Mouse (Mus musculus) ES-Bruce4 (cell line): ENCODE results near the gene Scfd1. TPM values are rescaled to one million over a fixed set of nuclear protein-coding genes. Genes with fewer than 3 reads are reported as not detected.

Source experiments
- H3K27ac ChIP-seq: 2 replicates; pipeline ENCODE4 v1.5.1; 2012; ENCODE audit warnings: low read length, inconsistent platforms; ENCODE audit not compliant: insufficient read depth
- H3K27me3 ChIP-seq: 2 replicates; pipeline ENCODE4 v1.6.1; 2012; ENCODE audit warnings: mild to moderate bottlenecking, low read length, inconsistent platforms; ENCODE audit not compliant: control insufficient read depth, poor library complexity, insufficient read depth, severe bottlenecking
- H3K36me3 ChIP-seq: 2 replicates; pipeline ENCODE4 v1.6.1; 2012; ENCODE audit warnings: inconsistent platforms, mild to moderate bottlenecking, low read length, moderate library complexity; ENCODE audit not compliant: control insufficient read depth, poor library complexity, insufficient read depth, severe bottlenecking
- H3K4me1 ChIP-seq: one replicate; pipeline ENCODE4 v1.8.1; 2011; ENCODE audit warnings: low read length; ENCODE audit not compliant: control insufficient read depth, insufficient read depth
- H3K4me3 ChIP-seq: 2 replicates; pipeline ENCODE4 v1.5.1; 2011; ENCODE audit warnings: low read depth, mild to moderate bottlenecking, low read length
- H3K9ac ChIP-seq: 2 replicates; pipeline ENCODE4 v1.6.1; 2012; ENCODE audit warnings: low read depth, mild to moderate bottlenecking, inconsistent platforms; ENCODE audit not compliant: poor library complexity, severe bottlenecking
- H3K9me3 ChIP-seq: replicated peaks from 2 replicates; pipeline ENCODE4 v1.6.1; 2012; ENCODE audit warnings: mild to moderate bottlenecking, low read length, inconsistent platforms; ENCODE audit not compliant: control insufficient read depth, poor library complexity, insufficient read depth, severe bottlenecking
- CTCF ChIP-seq: IDR thresholded peaks from one replicate; pipeline ENCODE4 v1.8.1; 2011; ENCODE audit warnings: low read depth, low read length
- EP300 ChIP-seq: IDR thresholded peaks from 2 replicates; pipeline ENCODE4 v1.6.1; 2011; ENCODE audit warnings: low read depth, low read length; ENCODE audit not compliant: insufficient read depth
- POLR2A ChIP-seq: IDR thresholded peaks from one replicate; pipeline ENCODE4 v1.8.1; 2011; ENCODE audit warnings: low read length; ENCODE audit not compliant: insufficient read depth
- polyA plus RNA-seq: library from polyadenylated mRNA; stranded (reverse); fragments of >200 nt; gene quantifications from 2 replicates; pipeline ENCODE4 v1.2.4, GENCODE M21; 2011; ENCODE audit warnings: low read depth; ENCODE audit not compliant: missing spikeins, insufficient read depth, insufficient read length

Gene Scfd1
- polyA plus RNA-seq, 1 experiment, result 68.5 TPM

DNA sequence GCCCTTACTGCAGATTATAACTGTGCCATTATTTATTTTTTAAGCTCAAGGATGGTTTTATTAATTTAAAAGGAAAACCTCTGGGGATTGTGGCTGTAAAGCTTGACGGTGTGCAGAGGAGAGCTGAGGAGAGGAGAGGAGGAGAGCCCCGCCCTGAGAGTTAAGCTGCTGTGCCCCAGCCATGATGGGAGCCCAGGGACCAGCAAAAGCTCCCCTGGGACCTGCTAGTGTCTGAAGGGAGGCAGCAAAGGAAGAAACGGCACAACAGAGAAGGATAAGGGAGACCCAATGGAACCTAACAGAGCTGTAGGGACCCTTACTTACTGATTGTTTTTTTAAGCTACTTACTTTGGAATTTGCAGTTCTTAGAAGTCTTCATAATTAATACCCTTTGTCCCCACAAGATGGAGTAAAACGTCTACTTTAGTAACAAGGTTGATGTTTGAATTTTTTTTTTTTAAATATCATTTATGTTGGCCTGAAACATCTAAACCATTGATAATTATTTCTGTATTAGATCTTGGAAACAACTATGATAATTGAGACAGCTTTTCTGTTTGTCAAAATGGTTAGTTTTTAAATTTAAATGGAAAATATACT is 26.8 kb downstream of the Scfd1 start:
- TF ChIP-seq CTCF (no peak), POLR2A (no peak), EP300 (no peak)
- H3K27me3 ChIP-seq, result no peaks in the 10 kb centered on the region
- peaks cover 2% of the 10 kb centered on the region; the same call in 1 of the 2 replicates for H3K36me3 ChIP-seq

DNA sequence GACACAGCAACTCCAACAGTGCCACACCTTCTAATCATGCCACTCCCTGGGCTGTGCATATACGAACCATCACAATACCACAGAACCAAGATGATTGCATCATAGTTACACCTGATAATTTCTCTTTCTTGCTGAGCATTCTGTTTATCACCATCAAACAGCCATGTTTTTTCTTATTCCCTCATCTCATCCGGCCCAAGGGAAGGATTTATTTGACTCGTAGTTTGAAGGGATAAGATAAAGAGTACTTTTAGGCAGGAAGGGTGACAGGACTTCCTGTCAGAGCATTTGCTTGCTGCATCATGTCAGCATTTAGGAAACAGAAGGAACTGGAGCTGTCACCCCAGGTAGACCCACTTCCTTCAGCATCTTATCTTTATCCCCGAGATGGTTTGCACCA is 34.1 kb downstream of the Scfd1 start:
- no peaks in the 10 kb centered on the region for H3K9me3 ChIP-seq
- H3K36me3 ChIP-seq, result no peaks in the 10 kb centered on the region
- TF ChIP-seq POLR2A (no peak), EP300 (no peak), CTCF (no peak)
- H3K9ac ChIP-seq, result no peak overlapping the region
- H3K4me1 ChIP-seq, result no peaks in the 10 kb centered on the region
- H3K4me3 ChIP-seq, result no peak overlapping the region
- no peaks in the 10 kb centered on the region for H3K27me3 ChIP-seq
- H3K27ac ChIP-seq, result no peak overlapping the region

More for the DNA sequence above, 26.8 kb downstream of the Scfd1 start:
- Histone ChIP-seq H3K27ac (no peak overlapping the region), H3K4me1 (no peaks in the 10 kb centered on the region), H3K9ac (no peak overlapping the region), H3K4me3 (no peak overlapping the region), H3K9me3 (no peaks in the 10 kb centered on the region)

GRCm38 (mm10) chr12:51437541-51437940 is 60.2 kb downstream of the Scfd1 start:
- no peak overlapping the region for H3K9ac ChIP-seq
- H3K9me3 ChIP-seq, result no peaks in the 10 kb centered on the region
- H3K4me3 ChIP-seq, result no peak overlapping the region
- H3K4me1 ChIP-seq, result no peaks in the 10 kb centered on the region
- no peak overlapping the region for H3K27ac ChIP-seq
- H3K27me3 ChIP-seq, result no peaks in the 10 kb centered on the region
- peaks cover 3% of the 10 kb centered on the region; the same call in 1 of the 2 replicates for H3K36me3 ChIP-seq
- TF ChIP-seq EP300 (no peak), POLR2A (no peak), CTCF (no peak)

DNA sequence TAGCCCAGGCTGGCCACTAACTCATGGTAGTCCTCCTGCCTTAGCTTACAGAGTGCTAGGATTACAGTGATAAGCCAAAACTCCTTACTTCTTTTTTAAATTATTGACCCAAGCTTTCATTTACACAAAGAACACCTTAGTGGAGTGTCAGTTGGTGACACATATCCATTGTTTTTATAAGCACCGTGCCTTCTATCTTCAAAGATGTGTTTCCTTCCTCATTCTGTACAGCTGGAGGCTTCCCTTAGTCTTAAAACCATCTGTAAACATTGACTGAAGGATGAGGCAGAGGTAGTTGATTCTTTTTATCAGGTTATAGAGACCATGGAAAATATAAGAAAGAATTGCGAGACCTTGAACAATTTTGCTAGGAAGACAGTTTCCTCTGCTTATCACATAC is 61.0 kb downstream of the Scfd1 start:
- H3K27ac ChIP-seq, result no peak overlapping the region
- no peak for TF ChIP-seq POLR2A
- no peak for TF ChIP-seq EP300
- no peak for TF ChIP-seq CTCF
- H3K9ac ChIP-seq, result no peak overlapping the region
- H3K4me1 ChIP-seq, result no peaks in the 10 kb centered on the region
- no peaks in the 10 kb centered on the region for H3K27me3 ChIP-seq
- no peaks in the 10 kb centered on the region for H3K9me3 ChIP-seq
- H3K4me3 ChIP-seq, result no peak overlapping the region
- H3K36me3 ChIP-seq, result peaks cover 3% of the 10 kb centered on the region; the same call in 1 of the 2 replicates

GRCm38 (mm10) chr12:51449303-51449702 is 72.0 kb downstream of the Scfd1 start:
- Histone ChIP-seq H3K27ac (no peak overlapping the region), H3K27me3 (no peaks in the 10 kb centered on the region), H3K36me3 (peaks cover under 1% of the 10 kb centered on the region), H3K4me1 (no peaks in the 10 kb centered on the region), H3K9me3 (no peaks in the 10 kb centered on the region), H3K9ac (no peak overlapping the region), H3K4me3 (no peak overlapping the region)
- no peak for TF ChIP-seq CTCF
- TF ChIP-seq POLR2A, result no peak
- TF ChIP-seq EP300, result no peak

DNA sequence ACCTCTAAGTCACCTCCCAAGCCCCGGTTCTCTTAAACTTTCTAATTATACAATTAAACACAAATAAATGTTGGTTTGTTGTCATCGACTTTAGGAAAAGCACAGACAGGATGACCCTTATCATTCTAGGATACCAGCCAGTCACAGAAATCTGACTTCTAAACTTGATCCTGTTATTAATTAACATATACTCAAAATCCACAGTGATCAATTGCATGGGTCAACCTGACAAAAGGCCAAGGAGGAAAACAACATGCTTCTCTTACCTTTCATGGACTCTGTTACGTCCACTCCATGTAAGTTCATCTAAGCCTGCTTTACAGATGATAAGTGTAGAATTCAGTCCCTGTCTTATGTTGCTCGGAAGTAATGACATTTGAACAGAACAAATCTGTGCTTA is 93.6 kb downstream of the Scfd1 start:
- no peak overlapping the region for H3K9ac ChIP-seq
- H3K4me1 ChIP-seq, result no peaks in the 10 kb centered on the region
- H3K36me3 ChIP-seq, result no peaks in the 10 kb centered on the region
- H3K4me3 ChIP-seq, result no peak overlapping the region
- no peaks in the 10 kb centered on the region for H3K9me3 ChIP-seq
- no peak overlapping the region for H3K27ac ChIP-seq
- no peaks in the 10 kb centered on the region for H3K27me3 ChIP-seq
- no peak for TF ChIP-seq CTCF
- TF ChIP-seq EP300, result no peak
- TF ChIP-seq POLR2A, result no peak
